Comparison of ENCODE assay signal across 13 mouse cellular contexts in genomic region chr11:115334531-115334930, GRCm38 (mm10). TPM values are rescaled to one million over a fixed set of nuclear protein-coding genes. Genes with fewer than 3 reads are reported as not detected.
DNase-seq lines count a peak whose midpoint lies in the region; ATAC-seq and TF ChIP-seq lines count a peak whose summit lies in the region.
"Had no signal": no experiment of that assay in that cellular context is flagged by ENCODE, and none has a peak within 500 bp of the region (broad histone marks: within the 10 kb centered on the region; RNA-seq: fewer than 3 reads in every experiment).

Gene Otop3, plus strand, starts transcription at chr11:115334731.

- H3K4me2 ChIP-seq in embryonic facial prominence, embryonic 11.5 days (ENCODE audit: low read depth, low read length), result peak within 1 kb of the TSS; percentile 30; the same call in 1 of the 2 replicates
- peak within 1 kb of the TSS; percentile 40; the same call in 1 of the 2 replicates for H3K4me2 ChIP-seq in forebrain, embryonic 11.5 days (ENCODE audit: low read depth, low read length, severe bottlenecking)
- peak within 1 kb of the TSS; percentile 43 for H3K4me2 ChIP-seq in intestine, embryonic 16.5 days (ENCODE audit: low read depth, low read length)
- peak within 1 kb of the TSS; percentile 63 for H3K4me2 ChIP-seq in midbrain, embryonic 16.5 days (ENCODE audit: low read length)

- H3K9ac ChIP-seq in embryonic facial prominence, embryonic 11.5 days (replicated peaks; ENCODE audit: low read length), result no peak within 1 kb of the TSS
- no peak within 1 kb of the TSS for H3K9ac ChIP-seq in forebrain, embryonic 11.5 days (ENCODE audit: low read length)
- H3K9ac ChIP-seq in intestine, embryonic 16.5 days (ENCODE audit: low read depth, low read length), result no peak within 1 kb of the TSS
- peak within 1 kb of the TSS; percentile 47 for H3K9ac ChIP-seq in midbrain, embryonic 16.5 days (ENCODE audit: low read depth, low read length)

- TF ChIP-seq POLR2A in lung, adult 2 months (IDR thresholded peaks at IDR 0.05; ENCODE audit: borderline replicate concordance, extremely low read depth, low read depth, low read length), result no peak

- 5% methylated on average over 29 of the region's 29 CpGs for WGBS in embryonic facial prominence, embryonic 11.5 days
- WGBS in forebrain, embryonic 11.5 days, result 3% methylated on average over 29 of the region's 29 CpGs
- 5% methylated on average over 29 of the region's 29 CpGs for WGBS in intestine, embryonic 16.5 days
- WGBS in midbrain, embryonic 16.5 days, result 3% methylated on average over 29 of the region's 29 CpGs
- WGBS in lung, adult 2 months, result 3% methylated on average over 29 of the region's 29 CpGs

- no peak within 1 kb of the TSS for H3K4me3 ChIP-seq in embryonic facial prominence, embryonic 11.5 days (ENCODE audit: low read depth, low read length)
- H3K4me3 ChIP-seq in forebrain, embryonic 11.5 days (ENCODE audit: low read depth, low read length), result peak within 1 kb of the TSS; percentile 16; the same call in 1 of the 2 replicates
- peak within 1 kb of the TSS; percentile 23; the same call in 1 of the 2 replicates for H3K4me3 ChIP-seq in intestine, embryonic 16.5 days (ENCODE audit: low read length)
- peak within 1 kb of the TSS; percentile 31 for H3K4me3 ChIP-seq in midbrain, embryonic 16.5 days (ENCODE audit: low read depth, low read length)
- no peak within 1 kb of the TSS for H3K4me3 ChIP-seq in lung, adult 2 months (replicated peaks; ENCODE audit: extremely low read depth, low read depth, low read length)

- H3K27ac ChIP-seq in embryonic facial prominence, embryonic 11.5 days (replicated peaks; ENCODE audit: low read depth, low read length), result no peak within 1 kb of the TSS
- no peak within 1 kb of the TSS for H3K27ac ChIP-seq in forebrain, embryonic 11.5 days (ENCODE audit: low read depth, low read length)
- no peak within 1 kb of the TSS for H3K27ac ChIP-seq in intestine, embryonic 16.5 days (ENCODE audit: low read length)
- H3K27ac ChIP-seq in midbrain, embryonic 16.5 days (ENCODE audit: low read length), result no peak within 1 kb of the TSS
- H3K27ac ChIP-seq: macrophage had no signal

- no peaks in the 10 kb centered on the region for H3K4me1 ChIP-seq in embryonic facial prominence, embryonic 11.5 days (ENCODE audit: control insufficient read depth, insufficient read depth, low read length)
- peaks cover 3% of the 10 kb centered on the region; the same call in 1 of the 2 replicates for H3K4me1 ChIP-seq in forebrain, embryonic 11.5 days (replicated peaks; ENCODE audit: control insufficient read depth, insufficient read depth, low read length)
- peaks cover 11% of the 10 kb centered on the region for H3K4me1 ChIP-seq in intestine, embryonic 16.5 days (ENCODE audit: control insufficient read depth, insufficient read depth, low read length)
- H3K4me1 ChIP-seq in midbrain, embryonic 16.5 days (ENCODE audit: control insufficient read depth, insufficient read depth, low read length), result no peaks in the 10 kb centered on the region; the same call in 1 of the 2 replicates
- H3K4me1 ChIP-seq in lung, adult 2 months (ENCODE audit: control insufficient read depth, insufficient read depth, low read length), result no peaks in the 10 kb centered on the region

- no peaks in the 10 kb centered on the region for H3K36me3 ChIP-seq in embryonic facial prominence, embryonic 11.5 days (replicated peaks; ENCODE audit: control insufficient read depth, insufficient read depth, low read depth, low read length)
- no peaks in the 10 kb centered on the region for H3K36me3 ChIP-seq in forebrain, embryonic 11.5 days (ENCODE audit: control insufficient read depth, insufficient read depth, low read length)
- no peaks in the 10 kb centered on the region for H3K36me3 ChIP-seq in intestine, embryonic 16.5 days (ENCODE audit: control insufficient read depth, insufficient read depth, low read length)
- no peaks in the 10 kb centered on the region for H3K36me3 ChIP-seq in midbrain, embryonic 16.5 days (ENCODE audit: control insufficient read depth, insufficient read depth, low read length)
- H3K36me3 ChIP-seq: G1E had no signal

- no peak for TF ChIP-seq CTCF in lung, adult 2 months (IDR thresholded peaks at IDR 0.05; ENCODE audit: insufficient read depth, low read length)

- ATAC-seq in embryonic facial prominence, embryonic 11.5 days (replicated peaks; ENCODE audit: insufficient number of reproducible peaks, low FRiP score, low TSS enrichment, low read depth), result no peak
- no peak for ATAC-seq in forebrain, embryonic 11.5 days (replicated peaks; ENCODE audit: low FRiP score)
- no peak for ATAC-seq in intestine, embryonic 16.5 days
- ATAC-seq in midbrain, embryonic 16.5 days, result no peak
- ATAC-seq in CD4-positive, CD25-positive, alpha-beta regulatory T cell, adult 4 months, result no peak

- H3K9me3 ChIP-seq in embryonic facial prominence, embryonic 11.5 days (replicated peaks; ENCODE audit: control insufficient read depth, low read length), result no peaks in the 10 kb centered on the region
- H3K9me3 ChIP-seq in forebrain, embryonic 11.5 days (ENCODE audit: control insufficient read depth, low read length), result no peaks in the 10 kb centered on the region
- no peaks in the 10 kb centered on the region for H3K9me3 ChIP-seq in intestine, embryonic 16.5 days (ENCODE audit: control insufficient read depth, low read length)
- H3K9me3 ChIP-seq in midbrain, embryonic 16.5 days (replicated peaks; ENCODE audit: control insufficient read depth, low read length, poor library complexity, severe bottlenecking), result no peaks in the 10 kb centered on the region
- H3K9me3 ChIP-seq: G1E had no signal

- peaks cover 26% of the 10 kb centered on the region for H3K27me3 ChIP-seq in embryonic facial prominence, embryonic 11.5 days (ENCODE audit: control insufficient read depth, insufficient read depth, low read length)
- peaks cover 24% of the 10 kb centered on the region for H3K27me3 ChIP-seq in forebrain, embryonic 11.5 days (ENCODE audit: control insufficient read depth, insufficient read depth, low read length)
- peaks cover 38% of the 10 kb centered on the region for H3K27me3 ChIP-seq in intestine, embryonic 16.5 days (replicated peaks; ENCODE audit: control insufficient read depth, insufficient read depth, low read length)
- H3K27me3 ChIP-seq in midbrain, embryonic 16.5 days (ENCODE audit: control insufficient read depth, insufficient read depth, low read depth, low read length), result peaks cover 16% of the 10 kb centered on the region; the same call in 1 of the 2 replicates

- DNase-seq in embryonic facial prominence, embryonic 11.5 days (ENCODE audit: low spot score), result no peak
- DNase-seq in forebrain, embryonic 11.5 days (ENCODE audit: low spot score), result no peak
- DNase-seq in thymus, postnatal 0 days (ENCODE audit: low spot score), result no peak
- no peak for DNase-seq in embryo, embryonic 10.5 days (ENCODE audit: low spot score)
- DNase-seq in lung, adult 2 months, result no peak
- DNase-seq: adrenal gland, adult 8-10 months; cerebellum, adult 2 months; heart, postnatal 10 days had no signal

RNA-seq across cellular contexts. Expression of gene Otop3, which starts in this region (rescaled TPM):
- polyA plus RNA-seq in embryonic facial prominence, embryonic 11.5 days (2014; fragmentation: Nextera tagmentation; extraction: Ambion mirVana), result not detected in 2 replicates
- not detected in 2 replicates for polyA plus RNA-seq in forebrain, embryonic 11.5 days (2014; fragmentation: Nextera tagmentation; extraction: Ambion mirVana)
- polyA plus RNA-seq in intestine, embryonic 16.5 days (2015; fragmentation: Nextera tagmentation; extraction: Ambion mirVana), result 1.5 and 2.1 TPM in 2 replicates
- 0.78 and 0.80 TPM in 2 replicates for polyA plus RNA-seq in midbrain, embryonic 16.5 days (2015; fragmentation: Nextera tagmentation; extraction: Ambion mirVana)
- polyA plus RNA-seq in thymus, postnatal 0 days (2015; fragmentation: Nextera tagmentation; extraction: Ambion mirVana), result not detected in 2 replicates
- polyA plus RNA-seq in CD4-positive, CD25-positive, alpha-beta regulatory T cell, adult 4 months (2017; shearing (Covaris generic)), result not detected
- 0.05 and 7.8 TPM in 2 replicates for polyA plus RNA-seq in lung, adult 2 months (2012; rRNA removed)
- polyA plus RNA-seq: G1E, macrophage had no signal

Comparison
In these comparisons a context has a peak if more than half of its experiments do, and no peak if none do; other contexts are left out.
1. H3K4me3 ChIP-seq: peak in forebrain, embryonic 11.5 days (single experiment), intestine, embryonic 16.5 days (single experiment) and midbrain, embryonic 16.5 days (single experiment); none in embryonic facial prominence, embryonic 11.5 days (single experiment) and lung, adult 2 months (single experiment).
2. Peak in every context shown above with its lines, with median percentiles within 50 percentile points of each other: H3K4me2 ChIP-seq.